Mouse (Mus musculus): ENCODE results near the gene Ccl4. TPM values are rescaled to one million over a fixed set of nuclear protein-coding genes. Genes with fewer than 3 reads are reported as not detected.

Gene Ccl4
- polyA plus RNA-seq (2015; fragmentation: Nextera tagmentation; extraction: Ambion mirVana): 1.1 and 1.3 TPM in 2 replicates

- no peak for ATAC-seq (replicated peaks; ENCODE audit: insufficient number of reproducible peaks, insufficient read depth, low FRiP score, low read depth)
- H3K27me3 ChIP-seq: no peaks in the 10 kb centered on the region
- no peaks in the 10 kb centered on the region for H3K4me1 ChIP-seq (replicated peaks)
- H3K9me3 ChIP-seq (replicated peaks): no peaks in the 10 kb centered on the region
- 59% methylated on average over 6 of the region's 6 CpGs for WGBS
- no peak within 1 kb of the TSS for H3K4me3 ChIP-seq
- H3K27ac ChIP-seq: no peak within 1 kb of the TSS
- H3K9ac ChIP-seq: no peak within 1 kb of the TSS
- no peak within 1 kb of the TSS for H3K4me2 ChIP-seq
- no peaks in the 10 kb centered on the region for H3K36me3 ChIP-seq
These were observed at the start of gene Ccl4 for GRCm38 (mm10) chr11:83662204-83662603. Gene Ccl4 (plus strand): TSS chr11:83662584.

GRCm38 (mm10) chr11:83616586-83616985, 45.8 kb upstream of the Ccl4 start:
- no peaks in the 10 kb centered on the region for H3K9me3 ChIP-seq (replicated peaks)
- WGBS: 84% methylated on average over 1 of the region's 1 CpGs

GRCm38 (mm10) chr11:83618238-83618637, 44.1 kb upstream of the Ccl4 start:
- 77% methylated on average over 5 of the region's 5 CpGs for WGBS
- no peaks in the 10 kb centered on the region for H3K36me3 ChIP-seq
- no peaks in the 10 kb centered on the region for H3K27me3 ChIP-seq
- H3K9me3 ChIP-seq (replicated peaks): no peaks in the 10 kb centered on the region
- H3K27ac ChIP-seq: no peak overlapping the region
- no peak overlapping the region for H3K9ac ChIP-seq
- ATAC-seq (replicated peaks; ENCODE audit: insufficient number of reproducible peaks, insufficient read depth, low FRiP score, low read depth): no peak
- no peak overlapping the region for H3K4me3 ChIP-seq
- no peaks in the 10 kb centered on the region for H3K4me1 ChIP-seq (replicated peaks)
- no peak overlapping the region for H3K4me2 ChIP-seq

More at GRCm38 (mm10) chr11:83616586-83616985, 45.8 kb upstream of the Ccl4 start:
- Histone ChIP-seq H3K4me1 (replicated peaks) (no peaks in the 10 kb centered on the region), H3K9ac (no peak overlapping the region), H3K27me3 (no peaks in the 10 kb centered on the region), H3K27ac (no peak overlapping the region), H3K36me3 (no peaks in the 10 kb centered on the region), H3K4me2 (no peak overlapping the region), H3K4me3 (no peak overlapping the region)
- ATAC-seq (replicated peaks; ENCODE audit: insufficient number of reproducible peaks, insufficient read depth, low FRiP score, low read depth): no peak

- no peak overlapping the region for H3K4me2 ChIP-seq
- WGBS: 84% methylated on average over 1 of the region's 1 CpGs
- no peak overlapping the region for H3K9ac ChIP-seq
- H3K9me3 ChIP-seq (replicated peaks): no peaks in the 10 kb centered on the region
- ATAC-seq (replicated peaks; ENCODE audit: insufficient number of reproducible peaks, insufficient read depth, low FRiP score, low read depth): no peak
- H3K27me3 ChIP-seq: no peaks in the 10 kb centered on the region
- no peak overlapping the region for H3K27ac ChIP-seq
- no peaks in the 10 kb centered on the region for H3K36me3 ChIP-seq
- H3K4me3 ChIP-seq: no peak overlapping the region
- H3K4me1 ChIP-seq (replicated peaks): no peaks in the 10 kb centered on the region
These were observed 43.3 kb upstream of the Ccl4 start for GRCm38 (mm10) chr11:83619037-83619436.

GRCm38 (mm10) chr11:83623586-83623985, 38.8 kb upstream of the Ccl4 start:
- no peaks in the 10 kb centered on the region for H3K9me3 ChIP-seq (replicated peaks)
- ATAC-seq (replicated peaks; ENCODE audit: insufficient number of reproducible peaks, insufficient read depth, low FRiP score, low read depth): no peak
- no peak overlapping the region for H3K27ac ChIP-seq
- WGBS: 82% methylated on average over 3 of the region's 3 CpGs
- no peaks in the 10 kb centered on the region for H3K27me3 ChIP-seq
- no peaks in the 10 kb centered on the region for H3K36me3 ChIP-seq
- no peak overlapping the region for H3K4me3 ChIP-seq
- H3K9ac ChIP-seq: no peak overlapping the region
- no peaks in the 10 kb centered on the region for H3K4me1 ChIP-seq (replicated peaks)
- no peak overlapping the region for H3K4me2 ChIP-seq

- Histone ChIP-seq H3K4me3 (no peak overlapping the region), H3K4me1 (replicated peaks) (peaks cover 5% of the 10 kb centered on the region; the same call in 1 of the 2 replicates), H3K9ac (no peak overlapping the region), H3K27me3 (no peaks in the 10 kb centered on the region), H3K27ac (no peak overlapping the region), H3K9me3 (replicated peaks) (no peaks in the 10 kb centered on the region), H3K36me3 (no peaks in the 10 kb centered on the region), H3K4me2 (no peak overlapping the region)
- no peak for ATAC-seq (replicated peaks; ENCODE audit: insufficient number of reproducible peaks, insufficient read depth, low FRiP score, low read depth)
- WGBS: 80% methylated on average over 9 of the region's 9 CpGs
These were observed 33.6 kb upstream of the Ccl4 start for GRCm38 (mm10) chr11:83628808-83629207.

- no peaks in the 10 kb centered on the region for H3K27me3 ChIP-seq
- no peaks in the 10 kb centered on the region for H3K36me3 ChIP-seq
- no peak for ATAC-seq (replicated peaks; ENCODE audit: insufficient number of reproducible peaks, insufficient read depth, low FRiP score, low read depth)
- H3K4me2 ChIP-seq: no peak overlapping the region
- H3K4me1 ChIP-seq (replicated peaks): peaks cover 7% of the 10 kb centered on the region; the same call in 1 of the 2 replicates
- no peak overlapping the region for H3K4me3 ChIP-seq
- WGBS: 89% methylated on average over 1 of the region's 1 CpGs
- no peak overlapping the region for H3K9ac ChIP-seq
- no peak overlapping the region for H3K27ac ChIP-seq
- no peaks in the 10 kb centered on the region for H3K9me3 ChIP-seq (replicated peaks)
These were observed 31.8 kb upstream of the Ccl4 start for GRCm38 (mm10) chr11:83630630-83631029.

GRCm38 (mm10) chr11:83631065-83631464, 31.3 kb upstream of the Ccl4 start:
- Histone ChIP-seq H3K9ac (no peak overlapping the region), H3K9me3 (replicated peaks) (no peaks in the 10 kb centered on the region), H3K4me3 (no peak overlapping the region), H3K27me3 (no peaks in the 10 kb centered on the region), H3K4me2 (no peak overlapping the region), H3K36me3 (no peaks in the 10 kb centered on the region), H3K27ac (no peak overlapping the region), H3K4me1 (replicated peaks) (peaks cover 7% of the 10 kb centered on the region; the same call in 1 of the 2 replicates)
- WGBS: 69% methylated on average over 2 of the region's 2 CpGs
- ATAC-seq (replicated peaks; ENCODE audit: insufficient number of reproducible peaks, insufficient read depth, low FRiP score, low read depth): no peak

GRCm38 (mm10) chr11:83632744-83633143, 29.6 kb upstream of the Ccl4 start:
- H3K4me3 ChIP-seq: no peak overlapping the region
- H3K27ac ChIP-seq: no peak overlapping the region
- H3K4me2 ChIP-seq: no peak overlapping the region
- no peak for ATAC-seq (replicated peaks; ENCODE audit: insufficient number of reproducible peaks, insufficient read depth, low FRiP score, low read depth)
- H3K9me3 ChIP-seq (replicated peaks): no peaks in the 10 kb centered on the region
- H3K36me3 ChIP-seq: no peaks in the 10 kb centered on the region
- WGBS: 64% methylated on average over 4 of the region's 4 CpGs
- H3K27me3 ChIP-seq: no peaks in the 10 kb centered on the region
- no peak overlapping the region for H3K9ac ChIP-seq
- H3K4me1 ChIP-seq (replicated peaks): peaks cover 12% of the 10 kb centered on the region; the same call in 1 of the 2 replicates

GRCm38 (mm10) chr11:83634425-83634824, 28.0 kb upstream of the Ccl4 start:
- H3K4me3 ChIP-seq: no peak overlapping the region

GRCm38 (mm10) chr11:83634898-83635297, 27.5 kb upstream of the Ccl4 start:
- 90% methylated on average over 2 of the region's 2 CpGs for WGBS
- H3K36me3 ChIP-seq: no peaks in the 10 kb centered on the region
- H3K4me1 ChIP-seq (replicated peaks): peaks cover 12% of the 10 kb centered on the region; the same call in 1 of the 2 replicates
- no peak overlapping the region for H3K27ac ChIP-seq
- no peaks in the 10 kb centered on the region for H3K27me3 ChIP-seq
- H3K4me2 ChIP-seq: no peak overlapping the region
- H3K9me3 ChIP-seq (replicated peaks): no peaks in the 10 kb centered on the region
- no peak overlapping the region for H3K4me3 ChIP-seq
- H3K9ac ChIP-seq: no peak overlapping the region
- ATAC-seq (replicated peaks; ENCODE audit: insufficient number of reproducible peaks, insufficient read depth, low FRiP score, low read depth): no peak

More at GRCm38 (mm10) chr11:83634425-83634824, 28.0 kb upstream of the Ccl4 start:
- no peak for ATAC-seq (replicated peaks; ENCODE audit: insufficient number of reproducible peaks, insufficient read depth, low FRiP score, low read depth)
- WGBS: 55% methylated on average over 4 of the region's 4 CpGs
- H3K9me3 ChIP-seq (replicated peaks): no peaks in the 10 kb centered on the region
- no peak overlapping the region for H3K9ac ChIP-seq
- no peaks in the 10 kb centered on the region for H3K27me3 ChIP-seq
- H3K4me2 ChIP-seq: no peak overlapping the region
- no peaks in the 10 kb centered on the region for H3K36me3 ChIP-seq
- H3K27ac ChIP-seq: no peak overlapping the region
- peaks cover 12% of the 10 kb centered on the region; the same call in 1 of the 2 replicates for H3K4me1 ChIP-seq (replicated peaks)

- no peaks in the 10 kb centered on the region for H3K9me3 ChIP-seq (replicated peaks)
- WGBS: 45% methylated on average over 1 of the region's 1 CpGs
- ATAC-seq (replicated peaks; ENCODE audit: insufficient number of reproducible peaks, insufficient read depth, low FRiP score, low read depth): no peak; the same call in 1 of the 2 replicates
These were observed 25.6 kb upstream of the Ccl4 start for GRCm38 (mm10) chr11:83636742-83637235.

More at GRCm38 (mm10) chr11:83636742-83637235, 25.6 kb upstream of the Ccl4 start:
- Histone ChIP-seq H3K4me3 (no peak overlapping the region), H3K9ac (no peak overlapping the region), H3K4me2 (no peak overlapping the region), H3K36me3 (no peaks in the 10 kb centered on the region), H3K27me3 (no peaks in the 10 kb centered on the region), H3K27ac (no peak overlapping the region), H3K4me1 (replicated peaks) (peaks cover 12% of the 10 kb centered on the region; the same call in 1 of the 2 replicates)
